Mouse (Mus musculus): ENCODE data around the gene Tbx5.

GRCm38 (mm10) chr5:119808713-119809112, 23.8 kb upstream of the Tbx5 start:
- no peak for TF ChIP-seq CTCF (IDR thresholded peaks at IDR 0.05; ENCODE audit: extremely low read depth, insufficient read depth, insufficient read length, insufficient replicate concordance)
- no peak for TF ChIP-seq POLR2A (IDR thresholded peaks at IDR 0.05; ENCODE audit: low read depth, low read length)

Measured in spleen, adult 2 months (tissue).